Mouse (Mus musculus) cerebral cortex, adult 2 months (tissue): ENCODE results near the gene Vav2.

Experiments used
- WGBS: fragments of 180-500 bp; shearing (Covaris S2); methylation state at CpG from one replicate; pipeline ENCODE4 v1.1.7; 2018; 5-methylcytosine and 5-hydroxymethylcytosine counted together

Vav2 gene

GRCm38 (mm10) chr2:27318197-27318596 lies 108.6 kb downstream of the Vav2 start:
- 70% methylated on average over 1 of the region's 1 CpGs for WGBS

DNA sequence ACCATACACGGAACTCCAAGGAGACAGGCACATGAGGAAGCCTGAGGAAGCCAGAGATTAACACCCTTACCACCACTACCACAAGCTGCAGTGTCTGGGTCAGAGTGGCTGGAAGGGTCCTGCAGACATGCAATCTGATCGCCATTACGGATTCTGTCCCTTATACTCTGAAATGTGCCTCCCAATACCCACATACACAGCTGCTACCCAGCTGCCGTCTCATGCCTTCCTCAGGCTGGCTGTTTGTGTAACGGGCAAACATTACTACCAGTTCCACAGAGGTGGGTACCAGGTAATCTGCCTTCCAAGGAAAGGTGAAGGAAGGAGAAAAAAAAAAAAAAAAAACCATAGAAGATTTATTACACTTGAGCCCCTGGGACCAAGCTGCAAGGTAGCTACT lies 110.7 kb downstream of the Vav2 start:
- 96% methylated on average over 5 of the region's 5 CpGs for WGBS

GRCm38 (mm10) chr2:27314269-27314668 lies 112.6 kb downstream of the Vav2 start:
- 88% methylated on average over 5 of the region's 5 CpGs for WGBS

DNA sequence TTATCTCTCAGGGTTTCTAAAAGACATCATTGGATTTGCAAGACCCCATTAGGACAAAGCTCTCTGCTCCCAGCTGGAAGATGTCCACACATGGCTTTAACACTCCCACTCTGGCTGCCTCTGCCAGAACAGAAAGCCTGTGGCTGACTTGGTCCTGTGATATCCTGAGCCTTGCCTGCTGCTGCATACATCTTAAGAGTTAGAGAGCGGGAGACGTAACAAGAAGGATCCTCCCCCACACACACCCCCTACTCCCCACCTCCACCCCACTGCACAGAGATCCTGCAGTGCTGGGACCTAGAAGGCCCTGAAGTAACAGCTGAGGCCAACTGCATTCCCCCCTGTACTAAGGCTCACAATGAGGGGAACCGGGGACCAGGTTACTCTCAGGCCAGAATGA lies 114.3 kb downstream of the Vav2 start:
- WGBS: 51% methylated on average over 3 of the region's 3 CpGs

DNA sequence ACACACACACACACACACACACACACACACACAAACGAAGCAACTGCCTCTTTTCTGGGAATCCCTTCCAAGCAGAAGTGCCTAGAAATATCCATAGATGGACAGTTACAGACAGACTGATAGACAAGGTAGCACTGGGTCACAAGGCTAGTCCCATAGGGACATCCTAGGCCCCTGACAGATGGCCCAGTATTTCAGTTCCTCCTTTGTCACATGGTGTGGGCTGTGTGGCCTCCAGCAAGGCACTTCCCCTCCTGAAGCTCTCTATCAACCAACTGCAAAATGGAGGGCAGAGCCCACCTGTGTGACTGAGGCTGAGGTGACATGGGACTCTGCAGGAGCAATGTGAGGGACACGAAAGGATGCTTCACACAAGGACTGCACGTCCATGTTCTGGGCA lies 115.2 kb downstream of the Vav2 start:
- 95% methylated on average over 3 of the region's 3 CpGs for WGBS

DNA sequence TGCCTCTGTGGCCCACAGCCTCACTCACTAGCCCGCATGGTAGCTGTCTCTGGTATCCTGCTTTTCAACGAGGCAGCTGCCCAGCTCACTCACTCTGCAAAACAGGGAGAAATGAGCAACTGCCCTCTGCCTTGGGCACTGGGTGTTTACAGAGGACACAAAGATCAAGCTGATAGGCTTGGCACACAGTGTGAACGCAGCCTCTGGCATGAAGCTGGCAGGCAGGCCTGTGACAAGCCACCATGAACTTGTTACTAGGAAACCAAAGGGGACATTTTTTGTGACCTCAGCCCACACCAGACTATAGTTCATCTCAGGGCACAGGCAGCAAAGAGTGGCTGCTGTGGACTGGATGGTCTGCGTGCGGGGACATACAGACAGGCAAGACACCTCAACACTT lies 115.9 kb downstream of the Vav2 start:
- WGBS: 74% methylated on average over 5 of the region's 5 CpGs

DNA sequence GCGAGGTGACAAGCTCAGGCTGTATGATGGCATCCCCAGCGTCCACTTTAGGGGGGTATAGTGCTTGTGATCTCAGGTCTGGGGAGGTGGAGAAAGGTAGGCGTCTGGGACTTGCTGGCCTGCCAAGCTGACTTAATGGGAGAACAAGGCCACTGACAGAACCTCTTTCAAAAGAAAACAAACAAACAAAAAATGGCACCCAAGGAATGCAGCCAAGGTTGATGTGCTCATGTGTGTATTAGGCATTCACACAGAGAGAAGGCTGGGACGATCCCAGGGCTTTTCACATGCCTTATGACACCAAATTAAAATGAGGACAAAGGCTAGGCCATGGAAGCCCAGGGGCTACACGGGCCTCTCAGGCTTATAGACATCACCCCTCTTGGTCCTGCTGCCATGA lies 116.6 kb downstream of the Vav2 start:
- 81% methylated on average over 5 of the region's 5 CpGs for WGBS

DNA sequence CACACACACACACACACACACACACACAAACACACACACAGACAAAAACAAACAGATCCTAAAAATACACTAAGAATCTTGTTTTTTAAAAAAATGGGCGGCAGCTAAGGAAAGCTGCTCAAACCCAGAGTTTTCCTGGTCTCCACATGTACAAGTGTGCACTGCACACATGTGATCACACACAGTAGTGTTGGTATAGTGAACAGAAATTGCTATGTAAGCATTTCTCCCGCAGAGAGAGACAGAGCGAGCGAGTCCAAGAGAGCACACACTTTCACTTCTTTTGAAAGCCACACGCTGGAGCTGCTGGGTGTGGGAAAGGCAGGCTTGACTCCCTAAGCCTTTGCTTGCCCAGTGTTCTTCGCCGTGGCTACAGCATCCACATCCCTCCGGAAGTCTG lies 120.2 kb downstream of the Vav2 start:
- WGBS: 73% methylated on average over 8 of the region's 8 CpGs

DNA sequence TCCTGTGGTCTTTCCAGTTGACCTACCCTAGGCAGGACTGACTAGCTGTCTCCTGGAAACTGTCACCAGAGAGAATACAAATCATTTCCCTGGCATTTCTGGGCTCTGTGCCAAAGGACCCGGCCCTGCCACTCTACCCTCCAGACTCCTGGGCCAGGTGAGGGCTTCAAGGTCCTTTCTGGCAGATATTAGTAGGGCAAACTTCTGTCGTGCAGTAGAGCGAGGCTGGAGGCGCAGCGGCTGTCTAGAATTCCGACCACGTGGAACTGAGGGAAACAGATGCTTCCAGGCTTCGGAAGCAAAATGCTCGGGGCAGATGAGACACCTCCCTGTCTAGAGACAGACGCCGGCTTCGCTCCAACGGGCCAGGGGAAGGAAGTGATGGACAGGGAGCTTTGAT lies 122.1 kb downstream of the Vav2 start:
- 44% methylated on average over 13 of the region's 13 CpGs for WGBS

- 52% methylated on average over 12 of the region's 12 CpGs for WGBS
Measured at GRCm38 (mm10) chr2:27301444-27302111, 125.3 kb downstream of the Vav2 start.

DNA sequence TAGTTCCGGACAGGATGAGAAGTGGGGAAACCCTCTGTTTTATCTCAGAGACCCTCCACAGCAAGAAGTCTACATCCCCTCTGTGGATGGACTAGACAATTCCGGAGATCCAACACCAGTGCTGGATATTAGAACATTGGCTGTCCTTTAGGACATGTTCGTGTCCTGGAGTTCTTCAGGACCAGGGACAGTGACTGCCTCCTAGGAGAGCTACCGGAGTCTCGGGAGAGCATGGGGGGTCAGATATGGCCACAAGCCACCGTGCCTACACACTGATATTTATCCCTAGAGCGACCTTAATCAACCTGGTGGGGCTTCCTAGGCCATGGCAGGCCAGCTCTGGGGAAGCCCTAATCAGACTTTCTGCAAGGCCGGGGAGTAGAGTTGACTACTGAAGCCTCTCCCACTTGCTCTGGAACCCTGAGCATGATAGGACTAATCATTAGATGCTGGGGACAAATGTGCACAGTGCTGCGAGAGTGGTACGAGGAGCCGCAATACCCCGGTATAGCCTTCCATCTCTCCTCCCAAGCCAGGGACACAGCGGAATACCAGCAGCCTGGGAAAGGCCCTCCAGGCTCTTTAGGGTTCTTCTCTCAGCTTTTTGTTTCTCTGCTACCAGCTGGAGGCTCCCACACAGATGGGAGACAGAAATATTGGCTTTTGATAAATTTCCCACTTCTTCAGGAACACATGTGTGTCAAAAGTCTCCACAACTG lies 125.9 kb downstream of the Vav2 start:
- 79% methylated on average over 13 of the region's 13 CpGs for WGBS

DNA sequence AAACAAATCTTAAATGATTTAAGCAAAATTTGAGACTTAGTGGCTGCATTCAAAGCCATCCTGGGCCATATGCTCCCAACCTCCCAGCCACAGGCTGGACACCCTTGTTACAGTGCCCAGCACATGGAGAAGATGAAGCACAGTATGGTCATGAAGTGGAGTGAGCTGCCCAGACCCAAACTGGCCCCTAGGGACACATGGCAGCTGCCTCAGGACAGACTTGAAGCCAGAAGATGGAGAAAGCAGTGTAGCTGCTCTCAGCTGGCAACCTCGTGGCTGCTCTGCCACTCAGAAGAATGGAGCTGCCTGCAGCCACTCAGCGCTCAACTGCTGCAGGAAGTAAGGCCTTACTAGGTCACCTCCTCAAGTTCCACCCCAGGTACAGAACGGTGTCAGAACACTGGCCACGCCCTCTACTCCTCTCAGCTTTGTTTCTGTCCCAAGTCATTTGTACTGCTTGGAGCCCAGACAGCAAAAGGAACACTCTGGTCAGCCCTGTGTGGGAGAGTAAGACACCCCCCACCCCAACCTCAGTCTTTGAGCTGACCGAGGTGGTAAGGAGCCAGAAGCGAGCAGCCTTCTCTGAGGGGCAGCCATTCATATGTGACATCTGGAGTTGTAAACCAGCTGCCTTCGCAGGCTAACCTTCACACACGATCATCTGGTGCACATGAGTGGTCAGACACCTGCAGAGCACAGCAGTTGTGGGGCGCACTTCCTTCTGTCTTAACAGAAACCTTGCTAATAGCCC lies 130.0 kb downstream of the Vav2 start:
- 90% methylated on average over 9 of the region's 9 CpGs for WGBS

DNA sequence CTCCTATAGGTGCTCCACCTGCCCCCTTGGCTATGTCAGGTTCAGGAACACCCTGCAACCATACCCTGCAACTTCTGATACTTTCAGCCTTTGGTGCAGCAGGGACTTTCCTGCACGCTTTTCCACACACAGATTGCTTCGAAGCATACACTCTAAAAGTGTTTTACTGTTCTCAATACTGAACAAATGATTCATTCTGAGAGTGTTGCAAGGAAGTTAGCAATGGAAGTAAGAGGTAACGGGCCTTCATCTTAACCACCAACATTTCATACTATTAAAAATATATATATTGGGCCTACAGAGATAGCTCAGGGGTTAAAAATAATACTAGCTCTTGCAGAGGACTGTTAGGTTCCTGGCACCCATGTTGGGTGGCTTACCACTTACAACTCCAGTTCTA lies 132.1 kb downstream of the Vav2 start:
- 96% methylated on average over 3 of the region's 3 CpGs for WGBS

- 16% methylated on average over 3 of the region's 3 CpGs for whole genome bisulfite sequencing
Measured at GRCm38 (mm10) chr2:27289019-27289418, 137.8 kb downstream of the Vav2 start.

GRCm38 (mm10) chr2:27286971-27287710 lies 139.7 kb downstream of the Vav2 start:
- WGBS: 80% methylated on average over 7 of the region's 7 CpGs

- WGBS: 87% methylated on average over 7 of the region's 7 CpGs
Measured at GRCm38 (mm10) chr2:27284441-27284840, 142.4 kb downstream of the Vav2 start.

DNA sequence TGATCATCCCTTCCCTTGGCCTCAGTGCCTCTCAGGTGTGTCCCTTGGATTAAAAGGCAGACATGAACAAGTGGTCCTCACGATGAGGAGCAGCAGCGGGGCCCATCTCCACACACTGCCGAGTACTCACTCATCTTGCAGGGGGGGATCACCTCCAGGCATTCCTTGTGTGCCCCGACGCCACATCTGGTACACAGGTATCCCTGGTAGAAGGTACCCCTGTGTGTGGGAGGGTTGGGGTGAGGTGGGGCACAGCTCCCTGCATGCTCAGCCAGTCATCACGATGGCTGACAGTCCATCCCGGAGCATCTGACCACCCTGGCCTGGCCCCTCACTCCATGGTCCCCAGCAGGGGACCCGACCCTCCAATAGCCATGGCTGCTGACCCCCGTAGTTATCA lies 145.1 kb downstream of the Vav2 start:
- 96% methylated on average over 9 of the region's 9 CpGs for WGBS

DNA sequence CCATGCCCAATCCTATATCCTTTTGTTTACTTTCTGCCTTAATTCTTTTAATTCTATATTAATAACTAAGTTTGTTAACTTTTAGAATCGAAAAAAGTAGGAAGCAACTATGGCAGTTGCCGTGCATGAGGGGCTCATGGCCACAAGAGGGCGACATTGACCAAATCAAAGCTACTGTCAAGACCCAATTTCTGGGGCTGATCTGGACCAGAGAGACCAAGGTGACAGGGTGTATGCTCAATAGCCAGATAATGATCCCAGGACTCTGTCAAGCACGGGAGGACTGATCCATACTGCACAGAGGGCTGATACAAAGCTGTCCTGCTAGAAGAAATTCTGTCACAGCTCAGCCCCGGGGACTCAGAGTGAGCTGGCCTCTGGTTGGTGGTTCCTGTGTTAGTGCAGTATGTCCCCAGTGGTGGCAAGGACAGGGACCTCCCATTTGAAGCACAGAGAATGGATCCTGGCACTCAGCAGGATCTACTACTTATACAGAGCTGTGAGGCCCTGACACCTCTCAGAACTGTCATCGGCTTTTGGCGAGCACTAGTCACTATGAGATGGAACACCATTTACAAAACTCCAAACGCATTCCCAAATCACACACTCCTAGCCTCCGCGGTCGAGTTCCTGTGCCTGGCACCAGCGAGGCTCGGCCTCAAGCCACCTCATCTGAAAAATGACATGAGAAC lies 145.8 kb downstream of the Vav2 start:
- WGBS: 61% methylated on average over 13 of the region's 13 CpGs

DNA sequence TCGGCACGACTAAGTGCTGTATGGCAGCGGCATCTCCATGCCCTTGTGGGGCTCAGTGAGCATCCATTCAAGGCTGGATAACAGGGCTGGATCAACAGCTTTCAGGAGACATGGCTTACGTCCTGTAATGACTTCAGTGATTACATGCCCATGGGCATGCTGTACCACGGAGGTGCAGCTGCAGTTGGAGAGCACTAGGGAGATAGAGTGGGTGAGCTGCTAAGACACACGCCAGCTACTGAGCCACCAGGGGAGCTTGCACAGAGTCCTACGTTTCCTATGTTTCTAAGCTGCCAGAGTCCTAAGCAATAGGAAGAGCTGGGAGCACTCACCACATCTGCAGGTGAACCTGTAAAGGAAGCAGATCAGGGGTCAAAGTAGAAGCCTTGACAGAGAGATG lies 148.0 kb downstream of the Vav2 start:
- WGBS: 69% methylated on average over 7 of the region's 7 CpGs

GRCm38 (mm10) chr2:27268325-27268724 lies 158.5 kb downstream of the Vav2 start:
- WGBS: 49% methylated on average over 2 of the region's 2 CpGs

DNA sequence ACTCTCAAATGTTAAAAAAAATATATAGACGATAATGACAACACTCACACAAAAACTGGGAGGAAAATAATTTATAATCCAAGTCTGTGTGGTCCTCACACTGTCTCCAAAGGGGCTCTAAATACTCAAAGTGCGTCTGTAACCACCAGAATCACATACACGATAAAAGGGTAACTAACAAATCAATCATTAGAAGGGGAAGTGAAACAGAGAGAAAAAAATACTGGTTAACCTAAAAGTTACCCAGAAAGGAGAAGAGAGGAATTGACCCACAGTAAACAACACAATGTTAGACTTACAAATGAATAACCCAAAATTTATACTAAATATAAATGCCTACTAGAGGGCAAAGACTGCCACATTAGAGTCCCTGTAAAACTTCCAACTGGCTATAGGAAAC lies 161.0 kb downstream of the Vav2 start:
- WGBS: 86% methylated on average over 3 of the region's 3 CpGs

DNA sequence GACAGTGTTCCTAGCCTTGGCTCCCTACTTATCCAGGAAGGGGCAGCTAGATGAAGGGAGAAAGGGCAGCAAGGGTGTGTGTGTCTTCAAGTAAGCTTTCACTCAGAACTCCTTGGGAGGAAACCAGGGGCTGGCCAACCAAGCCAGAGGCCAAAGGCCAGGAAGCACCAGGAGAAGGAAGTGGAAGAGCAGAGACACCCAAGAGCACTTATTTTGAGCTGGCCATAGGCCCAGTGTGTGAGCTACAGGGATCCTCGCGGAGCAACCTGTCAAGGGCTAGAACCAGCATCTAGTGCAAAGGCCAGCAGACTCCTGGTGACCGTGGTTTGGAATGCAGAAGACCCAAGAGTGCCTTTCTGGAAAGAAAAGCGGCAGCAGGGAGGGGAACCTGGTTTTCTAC lies 163.8 kb downstream of the Vav2 start:
- 87% methylated on average over 4 of the region's 4 CpGs for WGBS
